Comparison of ENCODE assay signal across 8 mouse cellular contexts in the genomic region with DNA sequence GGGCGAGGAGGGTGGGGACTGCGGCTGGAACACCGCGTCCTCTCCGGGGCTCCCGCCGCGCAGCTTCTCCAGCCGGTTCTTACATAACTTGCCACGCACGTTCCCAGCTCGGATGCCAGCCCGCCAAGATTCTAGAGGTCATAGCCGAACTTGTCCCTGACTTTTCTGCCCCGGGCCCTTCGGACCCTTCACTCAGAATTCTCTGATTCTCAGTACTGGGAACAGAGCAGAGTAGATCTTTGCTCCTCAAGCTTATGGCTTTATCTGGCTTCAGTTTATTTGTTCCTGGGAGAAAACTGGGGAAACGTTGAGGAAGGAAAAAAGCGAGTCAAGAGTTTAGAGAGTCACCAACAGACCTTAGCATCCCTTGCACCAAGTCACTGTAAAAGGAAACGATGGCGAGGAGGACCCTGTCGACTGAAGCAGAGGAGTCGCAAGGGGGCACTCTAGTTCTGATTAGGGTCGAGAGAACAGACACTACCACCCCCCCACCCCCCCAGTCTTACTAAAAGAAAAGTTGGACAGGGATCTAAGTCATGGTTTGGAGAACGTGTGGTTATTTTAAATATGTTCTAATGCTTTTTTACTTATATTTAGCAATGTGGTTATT. TPM values are rescaled to one million over a fixed set of nuclear protein-coding genes. Genes with fewer than 3 reads are reported as not detected.
A peak's percentile ranks its signal among the peaks of the same experiment; 100 is the strongest.
DNase-seq lines count a peak whose midpoint lies in the region; ATAC-seq and TF ChIP-seq lines count a peak whose summit lies in the region.

No protein-coding gene starts in this region.

- WGBS in cerebellum, adult 2 months = 3% methylated on average over 24 of the region's 24 CpGs
- 2% methylated on average over 24 of the region's 24 CpGs for WGBS in hindbrain, embryonic 13.5 days

- H3K27me3 ChIP-seq in cerebellum, adult 2 months (ENCODE audit: control insufficient read depth, insufficient read depth, low read length) = no peaks in the 10 kb centered on the region
- H3K27me3 ChIP-seq in hindbrain, embryonic 13.5 days = 0 out of 2 replicates have a peak, but pooled peaks cover 3% of the 10 kb centered on the region

- no peak; the same call in 1 of the 2 replicates for TF ChIP-seq POLR2A in cerebellum, adult 2 months (IDR thresholded peaks at IDR 0.05; ENCODE audit: borderline replicate concordance, insufficient read depth, low read length)

- H3K9ac ChIP-seq in hindbrain, embryonic 13.5 days = peak overlapping the region; percentile 61

- peak overlapping the region; percentile 77 for H3K4me3 ChIP-seq in cerebellum, adult 2 months (replicated peaks; ENCODE audit: insufficient read depth, low read depth, low read length)
- peak overlapping the region; percentile 59 for H3K4me3 ChIP-seq in hindbrain, embryonic 13.5 days

- peak; percentile 84 for DNase-seq in MN1 (ENCODE audit: low spot score)
- peak; percentile 62 to 64 for DNase-seq in cerebellum, adult 2 months
- DNase-seq in frontal cortex, adult 2 months (ENCODE audit: extremely low spot score in 1 of 2, low spot score in 1 of 2) = peak; percentile 56 to 82
- DNase-seq in layer of hippocampus, postnatal 36 days = peak; percentile 60 to 64
- peak; percentile 87 for DNase-seq in lung, postnatal 14 days
- DNase-seq in right cerebral cortex, postnatal 10 days (ENCODE audit: low spot score in 2 of 2) = peak; percentile 79 to 86

- peak overlapping the region; percentile 98 for H3K4me2 ChIP-seq in hindbrain, embryonic 13.5 days

- no peaks in the 10 kb centered on the region for H3K9me3 ChIP-seq in hindbrain, embryonic 13.5 days

- peaks cover 5% of the 10 kb centered on the region for H3K4me1 ChIP-seq in cerebellum, adult 2 months (ENCODE audit: control insufficient read depth, insufficient read depth, low read length)
- peaks cover 16% of the 10 kb centered on the region for H3K4me1 ChIP-seq in hindbrain, embryonic 13.5 days (replicated peaks)

- peak overlapping the region; percentile 87 for H3K27ac ChIP-seq in cerebellum, adult 2 months (ENCODE audit: insufficient read depth, low read length)
- H3K27ac ChIP-seq in hindbrain, embryonic 13.5 days = no peak overlapping the region

- peak; percentile 49; the same call in 1 of the 2 replicates for TF ChIP-seq CTCF in cerebellum, adult 2 months (IDR thresholded peaks at IDR 0.05; ENCODE audit: borderline replicate concordance, insufficient read depth, low read depth, low read length)

- H3K36me3 ChIP-seq in hindbrain, embryonic 13.5 days = no peaks in the 10 kb centered on the region

- ATAC-seq in hindbrain, embryonic 13.5 days (ENCODE audit: low FRiP score) = no peak
- no peak for ATAC-seq in monocyte, adult 5-6 weeks (replicated peaks; ENCODE audit: insufficient number of reproducible peaks, low FRiP score, low TSS enrichment, poor library complexity, severe bottlenecking)

RNA-seq across cellular contexts. Expression of a gene that starts 0.9 kb away (rescaled TPM):
- polyA plus RNA-seq in cerebellum, adult 2 months (2012; rRNA removed) = 48.4 and 48.7 TPM in 2 replicates
- polyA plus RNA-seq in frontal cortex, adult 2 months (2012; rRNA removed) = 37.2 and 42.7 TPM in 2 replicates
- polyA plus RNA-seq in hindbrain, embryonic 13.5 days (2015; fragmentation: Nextera tagmentation; extraction: Ambion mirVana) = 3.1 and 4.3 TPM in 2 replicates
- total RNA-seq in layer of hippocampus, postnatal 36 days (2021) = 10 to 100 TPM in 1 of 2 experiments, 1 to 10 TPM in 1; 8.1 to 12.9 TPM
- total RNA-seq in monocyte, adult 5-6 weeks (2017) = 6.4 to 16.6 TPM (median 10.2 TPM) in 3 replicates

RNA-seq across cellular contexts. Expression of a gene that starts 8.9 kb away (rescaled TPM):
- polyA plus RNA-seq in cerebellum, adult 2 months (2012; rRNA removed) = 9.0 and 9.3 TPM in 2 replicates
- 15.0 and 16.2 TPM in 2 replicates for polyA plus RNA-seq in frontal cortex, adult 2 months (2012; rRNA removed)
- 19.4 and 21.2 TPM in 2 replicates for polyA plus RNA-seq in hindbrain, embryonic 13.5 days (2015; fragmentation: Nextera tagmentation; extraction: Ambion mirVana)
- total RNA-seq in layer of hippocampus, postnatal 36 days (2021) = 1 to 10 TPM; 2.5 to 3.6 TPM
- total RNA-seq in monocyte, adult 5-6 weeks (2017) = 148 to 259 TPM (median 230 TPM) in 3 replicates

RNA-seq across cellular contexts. Expression of a gene that starts 10.8 kb away (rescaled TPM):
- polyA plus RNA-seq in cerebellum, adult 2 months (2012; rRNA removed) = 78.1 and 80.3 TPM in 2 replicates
- polyA plus RNA-seq in frontal cortex, adult 2 months (2012; rRNA removed) = 70.6 and 75.5 TPM in 2 replicates
- 32.4 and 40.8 TPM in 2 replicates for polyA plus RNA-seq in hindbrain, embryonic 13.5 days (2015; fragmentation: Nextera tagmentation; extraction: Ambion mirVana)
- total RNA-seq in layer of hippocampus, postnatal 36 days (2021) = 10 to 100 TPM; 72.2 to 83.3 TPM
- total RNA-seq in monocyte, adult 5-6 weeks (2017) = 27.5 to 35.0 TPM (median 32.8 TPM) in 3 replicates

RNA-seq across cellular contexts. Expression of a gene that starts 11.6 kb away (rescaled TPM):
- 265 and 281 TPM in 2 replicates for polyA plus RNA-seq in cerebellum, adult 2 months (2012; rRNA removed)
- polyA plus RNA-seq in frontal cortex, adult 2 months (2012; rRNA removed) = 235 and 288 TPM in 2 replicates
- 331 and 342 TPM in 2 replicates for polyA plus RNA-seq in hindbrain, embryonic 13.5 days (2015; fragmentation: Nextera tagmentation; extraction: Ambion mirVana)
- 100 to 1,000 TPM; 159 to 165 TPM for total RNA-seq in layer of hippocampus, postnatal 36 days (2021)
- 241 to 323 TPM (median 321 TPM) in 3 replicates for total RNA-seq in monocyte, adult 5-6 weeks (2017)

RNA-seq across cellular contexts. Expression of a gene that starts 21.6 kb away (rescaled TPM):
- polyA plus RNA-seq in cerebellum, adult 2 months (2012; rRNA removed) = 49.8 and 63.2 TPM in 2 replicates
- polyA plus RNA-seq in frontal cortex, adult 2 months (2012; rRNA removed) = 12.8 and 14.6 TPM in 2 replicates
- polyA plus RNA-seq in hindbrain, embryonic 13.5 days (2015; fragmentation: Nextera tagmentation; extraction: Ambion mirVana) = 6.5 and 10.9 TPM in 2 replicates
- total RNA-seq in layer of hippocampus, postnatal 36 days (2021) = 10 to 100 TPM in 1 of 2 experiments, 1 to 10 TPM in 1; 9.0 to 12.2 TPM
- not detected in 3 replicates for total RNA-seq in monocyte, adult 5-6 weeks (2017)
